Mouse (Mus musculus) right cerebral cortex, postnatal 25 days (tissue): ENCODE results near the gene Tulp2.
"Not testable (repeated sequence)": the region's sequence is repeated elsewhere in the genome, so short reads cannot be mapped to it uniquely, and the experiment has no call there.

ENCODE experiments used
- DNase-seq: peaks from one replicate; pipeline ENCODE4 v3.0.0; 2022

Gene Tulp2

GRCm38 (mm10) chr7:45488293-45489204 lies 6.9 kb downstream of the Tulp2 start, which contains the start of gene Dhdh:
TSS of gene Dhdh (minus strand) at chr7:45488805.
- peak; percentile 36 for DNase-seq

DNA sequence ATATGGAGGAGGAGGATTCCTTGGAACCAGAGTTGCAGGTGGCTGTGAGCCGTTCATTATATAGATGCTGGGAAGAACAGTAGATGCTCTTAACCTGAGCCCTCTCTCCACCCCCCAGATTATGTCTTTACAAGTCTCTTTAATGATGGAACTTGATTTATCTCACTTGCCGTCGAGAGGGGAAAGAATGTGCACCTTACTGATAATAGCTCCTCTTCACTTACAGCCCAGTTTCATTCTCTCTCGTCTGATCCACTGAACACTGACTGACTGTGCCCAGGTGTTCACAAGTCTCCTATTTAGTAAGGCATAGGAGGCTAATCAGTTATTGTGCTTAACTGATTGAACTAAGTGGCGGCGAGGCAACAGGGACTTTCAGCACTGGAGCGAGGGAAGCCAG lies 7.9 kb downstream of the Tulp2 start:
- no peak for DNase-seq

DNA sequence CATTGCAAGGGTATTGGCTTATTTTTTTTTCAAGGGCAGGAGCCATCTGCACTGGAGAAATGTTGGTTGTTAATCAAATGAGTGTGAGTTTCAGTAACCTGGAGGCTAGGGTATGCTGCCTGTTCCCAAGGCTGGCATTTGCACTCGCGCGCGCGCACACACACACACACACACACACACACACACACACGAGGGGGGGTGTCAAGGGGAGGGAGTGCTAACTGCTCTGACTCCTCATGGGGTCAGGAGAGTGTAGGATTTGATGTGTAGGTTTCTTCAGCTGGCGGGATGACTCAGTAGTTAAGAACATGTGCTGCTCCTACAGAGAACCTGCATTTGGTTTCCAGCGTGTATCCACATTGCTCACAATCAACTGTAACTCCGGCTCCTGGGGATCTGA lies 9.1 kb downstream of the Tulp2 start:
- DNase-seq, result no peak

- DNase-seq, result no peak
Measured at GRCm38 (mm10) chr7:45491264-45491663, 9.6 kb downstream of the Tulp2 start.

DNA sequence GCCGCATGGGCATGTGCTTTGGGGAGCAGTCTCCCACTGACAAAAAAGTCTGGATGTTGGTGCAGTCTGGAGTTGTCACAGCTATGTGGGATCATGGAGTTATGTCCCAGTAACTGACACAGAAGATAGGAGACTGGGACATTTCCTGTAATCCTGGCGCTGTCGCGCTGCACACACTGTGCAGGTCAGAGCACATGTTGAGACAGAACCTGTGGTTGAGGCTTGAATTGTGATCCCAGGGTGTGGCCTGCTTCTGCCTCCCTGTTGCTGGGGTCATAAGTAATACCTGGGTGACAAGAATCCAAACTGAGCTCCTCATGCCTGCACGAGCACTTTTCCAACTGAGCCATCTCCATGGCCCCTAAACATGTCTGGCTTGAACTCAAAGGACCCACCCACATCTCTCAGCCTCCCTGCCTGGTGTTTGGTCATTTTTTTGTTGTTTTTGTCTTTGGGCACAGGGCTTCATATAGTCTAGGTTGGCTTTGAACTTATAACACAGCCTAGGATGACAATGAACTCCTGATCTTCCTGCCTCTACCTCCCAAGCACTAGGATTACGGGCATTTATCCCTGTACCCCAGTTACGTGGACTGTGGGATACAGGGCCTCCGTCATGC lies 10.7 kb downstream of the Tulp2 start:
- DNase-seq, result no peak

GRCm38 (mm10) chr7:45492951-45493350 lies 11.3 kb downstream of the Tulp2 start:
- DNase-seq, result no peak

DNA sequence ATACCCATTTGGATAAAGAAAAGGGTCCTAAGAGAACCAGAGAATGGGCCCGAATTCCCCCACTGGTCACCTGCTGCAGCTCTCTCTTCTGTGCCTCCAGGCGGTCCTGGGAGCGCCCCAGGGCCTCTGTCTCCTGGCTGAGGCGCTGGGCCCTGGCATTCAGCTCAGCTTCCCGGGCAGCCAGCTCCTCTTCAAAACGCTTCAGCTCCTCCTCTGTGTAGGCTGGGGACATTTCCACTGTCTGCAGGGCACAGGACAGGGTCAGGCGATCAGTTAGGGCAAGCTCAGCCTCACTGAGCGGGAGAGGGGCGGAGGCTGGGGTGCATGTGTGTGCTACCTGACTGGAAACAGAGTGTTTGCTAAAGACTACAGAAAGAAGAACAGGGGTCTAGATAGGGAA lies 12.9 kb downstream of the Tulp2 start:
- DNase-seq, result no peak

DNA sequence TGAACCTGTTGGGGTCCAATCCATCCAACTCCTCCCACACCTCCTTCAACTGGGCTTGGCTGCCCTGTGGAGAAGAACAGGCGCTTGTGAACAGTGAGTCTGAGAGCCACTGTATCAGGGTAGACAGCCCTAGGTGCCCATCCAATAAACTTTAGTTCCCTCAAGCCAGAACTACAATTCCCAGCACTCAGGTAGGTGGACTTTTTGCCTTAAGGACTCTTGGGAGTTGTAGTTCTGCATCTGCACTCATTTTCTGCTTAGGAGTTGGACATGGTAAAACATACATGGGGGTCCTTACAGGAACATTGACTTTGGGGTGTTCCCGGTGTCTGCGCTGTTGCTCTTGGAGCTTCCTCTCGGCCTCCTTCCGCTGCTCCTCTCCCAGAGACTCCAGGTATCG lies 16.8 kb downstream of the Tulp2 start:
- DNase-seq, result no peak

DNA sequence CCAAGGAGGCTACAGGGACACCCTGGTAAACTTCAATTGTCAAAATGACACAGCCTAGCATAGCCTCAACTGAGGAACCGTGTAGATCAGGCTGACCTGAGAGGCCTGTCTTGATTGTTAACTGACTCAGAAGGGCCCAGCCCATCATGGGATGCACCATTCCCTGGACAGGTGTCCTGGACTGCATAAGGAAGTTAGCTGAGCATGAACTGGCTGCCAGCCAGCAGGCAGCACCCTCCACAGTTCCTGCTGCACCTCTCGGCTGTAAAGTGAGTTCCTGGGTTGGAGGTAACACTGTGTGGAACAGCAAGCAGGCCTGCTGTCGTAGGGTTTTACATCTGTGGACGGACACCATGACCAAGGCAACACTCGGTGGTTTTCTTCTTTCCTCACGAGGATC lies 25.9 kb downstream of the Tulp2 start:
- DNase-seq, result no peak

DNA sequence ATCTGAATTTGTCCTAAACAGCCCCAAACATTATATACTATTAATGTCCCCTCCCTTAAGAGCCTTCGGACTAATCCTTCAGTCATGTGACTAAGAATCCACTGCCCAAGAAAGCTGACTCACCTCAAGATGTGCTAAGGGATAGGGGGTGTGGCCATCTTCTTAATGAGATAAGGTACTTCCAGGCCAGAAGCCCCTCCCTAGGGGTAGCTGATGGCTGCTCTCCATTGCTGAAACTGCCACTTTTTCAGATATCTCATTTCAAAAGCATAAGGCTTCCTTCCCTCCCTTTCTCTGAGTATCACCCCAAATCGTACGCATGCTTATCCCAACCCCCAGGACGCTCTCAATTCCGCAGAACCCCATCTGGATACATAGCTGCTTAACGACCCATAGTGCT lies 26.9 kb downstream of the Tulp2 start:
- no peak for DNase-seq

GRCm38 (mm10) chr7:45509181-45509882 lies 27.7 kb downstream of the Tulp2 start:
- no peak for DNase-seq

DNA sequence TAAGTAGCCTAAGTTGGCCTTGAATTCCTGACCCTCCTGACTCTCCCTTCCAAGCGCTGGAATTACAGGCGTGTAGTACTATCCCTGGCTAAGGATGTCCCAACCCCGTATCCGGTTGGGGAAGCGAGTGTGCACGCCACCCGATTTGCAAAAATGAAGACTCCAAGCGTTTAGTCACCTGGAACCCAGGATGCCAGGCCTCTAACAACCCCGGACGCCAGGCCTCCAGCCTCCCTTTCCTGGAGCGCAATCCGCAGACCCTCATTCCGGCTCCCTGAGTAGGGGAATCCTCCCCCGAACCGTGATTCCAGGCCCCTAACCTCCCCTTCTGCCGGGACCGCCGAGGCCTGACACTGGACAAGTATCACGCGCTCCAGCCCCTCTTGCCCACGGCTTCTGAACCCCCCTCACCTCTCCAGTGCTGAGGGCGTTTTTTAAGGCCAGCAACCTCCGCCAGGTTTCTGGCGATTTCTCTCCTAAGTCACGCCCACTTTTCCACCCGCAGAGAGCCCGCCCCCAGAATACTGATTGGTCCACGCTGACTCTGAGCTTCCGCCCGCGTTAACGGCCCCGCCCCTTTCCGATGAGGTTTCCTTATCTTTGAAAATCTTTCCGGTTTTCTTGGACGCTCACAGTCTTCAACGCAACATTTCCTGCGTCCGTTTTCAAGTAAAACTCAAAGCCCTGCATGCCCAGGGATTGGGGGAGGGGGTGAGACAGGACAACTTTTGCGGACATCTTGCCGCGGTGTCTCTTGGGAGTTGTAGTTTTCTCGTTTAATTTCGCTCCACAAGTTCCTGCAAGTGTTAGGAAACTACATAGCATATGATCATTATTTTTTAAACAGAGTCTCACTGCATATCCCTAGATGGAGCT lies 28.5 kb downstream of the Tulp2 start, which contains the start of gene Nucb1:
Nucb1 (minus strand) TSS at position 495 of the 876 bp plus-strand sequence.
- DNase-seq, result peak; percentile 87

DNA sequence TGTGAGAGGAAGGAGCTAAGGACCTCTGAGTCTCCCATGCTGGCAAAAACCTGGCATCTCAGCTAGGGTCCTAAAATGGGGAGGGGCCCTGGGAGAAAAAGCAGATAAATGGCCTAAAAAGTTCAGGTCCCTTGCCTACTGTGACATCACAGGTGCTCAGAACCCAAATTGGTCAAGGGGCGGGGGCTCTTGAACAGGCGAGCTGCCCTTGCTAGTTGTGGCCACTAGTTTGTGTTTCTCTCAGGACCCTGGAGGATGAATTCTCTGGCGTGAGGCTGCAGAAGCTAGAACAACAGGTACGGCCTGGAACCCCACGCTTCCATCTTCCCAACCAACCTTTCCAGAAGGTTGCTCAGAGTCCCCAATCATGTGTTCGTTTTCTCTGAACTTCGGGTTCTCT lies 32.7 kb downstream of the Tulp2 start:
- DNase-seq, result no peak

DNA sequence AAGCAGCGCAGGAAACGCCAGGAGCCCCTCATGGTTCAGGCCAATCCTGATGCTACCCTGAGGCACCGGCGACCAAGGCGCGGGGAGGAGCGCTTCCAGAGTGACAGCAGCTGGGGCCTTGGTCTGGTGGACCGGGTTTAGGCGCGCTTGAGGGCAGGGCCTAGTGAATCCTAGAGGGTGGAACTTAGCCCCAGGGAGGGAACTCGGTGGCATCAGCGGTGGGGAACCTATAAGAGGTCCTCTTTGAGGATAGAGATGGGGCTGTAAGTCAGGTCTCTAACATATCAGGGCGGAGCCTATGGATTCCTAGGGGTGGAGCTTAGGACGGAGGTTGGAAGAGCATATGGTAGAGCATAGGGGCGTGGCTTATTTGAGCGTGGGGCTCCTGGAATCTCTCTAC lies 33.8 kb downstream of the Tulp2 start:
- no peak for DNase-seq

GRCm38 (mm10) chr7:45516846-45517245 lies 35.2 kb downstream of the Tulp2 start:
- DNase-seq, result not testable (repeated sequence)

DNA sequence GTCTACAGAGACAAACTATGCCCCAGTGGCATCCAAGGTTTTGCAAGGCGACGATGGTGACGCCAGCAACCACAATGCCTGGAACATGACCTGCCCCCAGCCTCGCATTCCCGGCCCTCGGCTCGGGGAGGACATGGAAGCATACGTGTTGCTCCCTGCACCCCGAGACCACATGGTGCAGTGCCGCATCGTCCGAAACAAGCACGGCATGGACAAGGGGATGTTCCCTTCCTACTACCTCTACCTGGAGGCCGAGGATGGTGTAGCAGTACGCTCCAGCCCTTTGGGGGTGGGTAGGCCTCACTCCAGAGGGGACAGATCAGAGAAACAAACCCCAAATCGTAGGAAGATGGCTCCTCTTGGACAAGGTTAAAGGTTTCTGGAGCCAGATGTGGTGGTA lies 36.9 kb downstream of the Tulp2 start:
- DNase-seq, result no peak

DNA sequence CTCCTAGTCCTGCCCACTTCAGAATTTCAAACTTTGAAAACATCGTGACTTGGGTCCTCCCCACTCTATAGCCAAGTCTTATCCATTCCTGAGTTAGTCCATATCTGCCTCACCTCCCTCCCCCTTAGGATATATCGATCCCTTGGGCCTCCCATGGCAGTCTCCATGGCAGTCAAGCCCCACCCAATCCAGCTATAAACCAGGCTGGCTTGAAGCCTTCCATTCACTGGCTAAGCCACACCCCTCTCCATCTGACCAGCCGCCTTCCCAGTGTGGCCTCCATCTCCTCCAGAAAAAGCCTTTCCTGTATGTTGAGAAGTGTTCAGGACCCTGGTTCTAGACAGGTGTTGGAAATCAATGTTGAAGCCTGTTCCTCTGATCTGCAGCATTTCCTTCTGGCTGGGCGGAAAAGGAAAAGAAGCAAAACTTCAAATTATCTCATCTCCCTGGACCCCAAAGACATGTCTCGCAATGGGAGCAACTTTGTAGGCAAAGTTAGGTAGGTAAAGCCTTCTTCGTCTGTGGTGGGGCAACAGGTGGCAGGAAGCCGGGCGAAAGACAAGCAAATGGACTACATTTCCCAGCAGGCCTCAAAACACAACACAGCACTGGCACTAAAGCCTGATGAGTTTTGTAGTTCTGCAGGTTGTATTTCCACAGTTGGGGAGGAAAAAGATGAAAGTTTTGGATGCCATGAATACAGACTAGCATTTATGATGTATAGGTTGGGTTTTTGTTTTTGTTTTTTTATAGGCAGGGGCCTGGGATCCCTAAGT lies 37.9 kb downstream of the Tulp2 start:
- no peak for DNase-seq

- no peak for DNase-seq
Measured at GRCm38 (mm10) chr7:45520605-45521004, 38.9 kb downstream of the Tulp2 start.

GRCm38 (mm10) chr7:45521728-45522184 lies 40.1 kb downstream of the Tulp2 start:
- peak; percentile 86 for DNase-seq

GRCm38 (mm10) chr7:45522194-45522752 lies 40.6 kb downstream of the Tulp2 start:
- no peak for DNase-seq

DNA sequence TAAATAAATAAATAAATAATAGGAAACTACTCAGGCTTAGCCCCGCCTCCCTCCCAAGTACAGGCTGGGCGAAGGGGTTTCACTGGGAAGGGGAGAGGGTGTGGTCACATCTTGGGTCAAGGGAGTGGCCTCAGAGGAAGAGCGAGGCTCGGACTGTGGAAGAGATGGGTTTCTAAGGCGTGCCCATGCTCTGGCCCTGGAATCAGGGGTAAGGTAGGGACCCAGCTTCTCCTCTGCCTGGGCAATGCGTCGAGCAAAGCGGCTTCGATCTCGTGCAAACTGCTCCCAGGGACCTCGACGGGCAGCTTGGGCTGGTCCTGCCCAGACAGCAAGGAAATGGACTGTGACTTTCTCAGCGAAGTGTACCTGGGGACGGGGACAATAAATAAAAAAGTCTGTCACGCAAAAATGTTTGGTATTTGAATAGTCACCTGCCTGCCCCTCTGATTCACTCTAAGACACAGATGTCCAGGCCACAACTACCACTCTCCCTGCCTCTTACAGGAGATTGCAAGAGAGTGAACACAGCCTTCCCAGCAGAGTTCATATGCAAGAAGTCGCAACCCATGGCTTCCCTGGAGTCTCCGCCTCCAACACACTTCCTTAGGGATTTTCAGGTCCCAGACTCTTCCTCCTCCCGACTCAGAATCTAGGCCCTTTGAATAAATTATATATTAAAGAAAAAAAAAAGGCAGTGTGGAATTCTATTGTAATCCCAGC lies 41.4 kb downstream of the Tulp2 start:
- no peak for DNase-seq
